Mouse (Mus musculus): ENCODE measurements around the gene Chmp6.

Gene Chmp6

DNA sequence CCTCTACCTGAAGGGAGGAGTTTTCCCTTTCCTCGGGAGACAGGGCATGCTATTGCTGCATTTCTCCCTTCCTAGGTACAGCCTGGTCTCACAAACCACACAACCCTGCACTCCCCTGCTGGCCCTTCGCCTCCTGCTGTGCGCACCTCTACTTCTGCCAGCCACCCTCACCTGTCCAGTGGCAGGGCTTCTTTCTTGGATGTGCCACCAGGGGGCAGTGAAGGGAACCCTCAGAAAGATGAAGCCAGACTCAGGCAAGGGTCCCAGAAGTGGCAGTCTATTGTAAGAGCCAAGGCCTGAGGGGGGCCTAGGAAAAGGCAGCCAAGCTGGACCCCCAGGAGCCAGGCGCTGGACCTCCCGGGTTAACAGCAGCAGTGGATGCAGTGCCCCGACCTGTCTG, 22.2 kb downstream of the Chmp6 start:
- DNase-seq (ENCODE audit: low read depth in 1 of 2, low spot score in 2 of 2), result peak in 1 of 2 experiments; percentile 43

DNA sequence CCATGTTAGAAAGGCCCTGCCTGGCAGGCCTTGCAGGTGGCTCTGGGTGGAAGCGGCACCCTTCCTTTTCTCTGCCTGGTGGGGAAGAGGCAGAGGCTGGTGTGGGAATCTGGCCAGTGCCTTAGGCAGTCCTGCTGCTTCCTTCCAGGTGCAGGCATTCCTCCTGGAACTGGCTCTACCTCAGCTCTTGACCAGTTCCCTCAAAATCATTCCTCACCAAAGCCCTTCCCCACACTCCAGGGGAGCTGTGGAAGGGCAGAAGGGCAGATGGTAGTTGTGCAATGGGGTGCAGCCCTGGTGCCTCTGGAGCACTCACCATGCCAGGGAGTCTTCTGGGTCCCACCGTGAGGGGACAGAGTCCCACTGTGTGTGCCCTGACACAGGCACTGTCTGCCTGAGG, 23.2 kb downstream of the Chmp6 start:
- no peak for DNase-seq (ENCODE audit: low read depth in 1 of 2, low spot score in 2 of 2)

- DNase-seq (ENCODE audit: low read depth in 1 of 2, low spot score in 2 of 2), result no peak
Observed at GRCm38 (mm10) chr11:119937216-119937615, 24.0 kb downstream of the Chmp6 start.

DNA sequence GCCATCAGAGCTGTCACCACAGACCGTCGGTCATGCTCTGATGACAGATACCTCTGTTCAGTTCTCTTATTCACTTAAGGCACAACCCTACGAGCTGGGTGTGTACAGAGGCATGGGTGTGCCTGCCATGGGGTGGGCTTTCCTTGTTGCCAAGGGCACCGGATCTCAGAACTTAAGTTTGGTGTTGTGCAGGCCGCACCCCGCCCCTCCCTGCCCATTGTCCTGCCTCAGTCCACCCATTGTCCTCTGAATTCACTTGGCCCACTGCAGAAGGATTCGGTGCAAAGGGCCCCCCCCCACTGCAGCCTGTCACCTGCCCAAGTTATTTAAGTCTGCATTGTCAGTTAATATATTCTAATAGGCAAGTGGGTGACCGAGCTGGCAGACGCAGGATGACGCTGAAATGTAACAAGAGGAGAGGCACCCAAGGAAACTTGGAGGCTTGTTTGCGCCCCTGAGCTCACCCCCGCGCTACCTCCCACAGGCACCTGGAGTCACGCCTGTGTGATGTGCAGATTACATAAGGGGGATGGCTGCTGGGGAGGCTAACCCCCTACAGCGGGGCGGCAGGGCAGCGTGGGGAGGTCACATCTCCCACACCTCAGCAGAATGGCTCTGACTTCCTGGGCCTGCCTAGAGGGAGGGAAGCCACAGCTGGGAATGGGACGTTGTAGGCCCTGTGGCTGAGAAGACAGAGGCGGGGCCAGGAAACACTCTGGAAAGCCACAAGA, 24.7 kb downstream of the Chmp6 start:
- DNase-seq (ENCODE audit: low read depth in 1 of 2, low spot score in 2 of 2), result no peak

- no peak for DNase-seq (ENCODE audit: low read depth in 1 of 2, low spot score in 2 of 2)
Observed at GRCm38 (mm10) chr11:119939073-119939710, 26.0 kb downstream of the Chmp6 start.

DNA sequence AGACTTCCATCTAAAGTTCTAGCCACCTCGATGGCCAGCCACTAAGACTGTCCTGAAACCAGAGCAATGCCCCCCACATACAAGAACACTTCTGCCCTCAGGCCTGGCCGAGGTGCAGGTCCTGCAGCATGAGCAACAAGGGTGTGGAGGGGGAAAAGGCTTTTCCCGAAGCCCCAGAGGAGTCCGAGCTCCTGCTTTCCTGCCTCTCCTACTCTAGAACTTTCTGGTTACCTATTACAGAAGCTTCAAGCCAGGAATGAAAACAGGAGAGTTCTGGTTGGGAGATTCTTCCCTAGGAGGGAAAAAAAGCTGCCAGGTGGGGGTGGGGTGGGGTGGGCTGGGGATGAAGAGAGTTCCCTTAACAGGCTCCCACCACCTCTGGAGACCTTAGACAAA, 26.5 kb downstream of the Chmp6 start:
- DNase-seq (ENCODE audit: low read depth in 1 of 2, low spot score in 2 of 2), result no peak

DNA sequence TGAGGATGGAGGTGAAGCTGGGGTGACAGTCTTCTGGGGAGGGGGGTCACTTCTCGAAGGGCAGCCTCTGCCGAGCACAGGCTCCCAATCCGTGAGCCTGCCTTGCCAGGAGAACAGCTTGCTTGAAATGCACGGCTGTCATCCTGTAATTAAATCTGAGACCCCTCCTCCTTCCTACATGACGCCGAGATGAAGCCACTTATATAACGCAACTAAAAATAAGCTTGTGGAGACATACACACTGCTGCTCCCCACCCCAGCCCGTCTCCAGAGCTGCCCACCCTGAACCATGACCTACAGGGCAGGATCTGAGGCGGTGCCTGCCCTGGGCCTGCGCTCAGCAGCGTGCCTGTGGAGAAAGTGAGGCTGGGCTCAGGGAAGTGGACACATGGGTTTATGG, 26.9 kb downstream of the Chmp6 start:
- DNase-seq (ENCODE audit: low read depth in 1 of 2, low spot score in 2 of 2), result no peak

DNA sequence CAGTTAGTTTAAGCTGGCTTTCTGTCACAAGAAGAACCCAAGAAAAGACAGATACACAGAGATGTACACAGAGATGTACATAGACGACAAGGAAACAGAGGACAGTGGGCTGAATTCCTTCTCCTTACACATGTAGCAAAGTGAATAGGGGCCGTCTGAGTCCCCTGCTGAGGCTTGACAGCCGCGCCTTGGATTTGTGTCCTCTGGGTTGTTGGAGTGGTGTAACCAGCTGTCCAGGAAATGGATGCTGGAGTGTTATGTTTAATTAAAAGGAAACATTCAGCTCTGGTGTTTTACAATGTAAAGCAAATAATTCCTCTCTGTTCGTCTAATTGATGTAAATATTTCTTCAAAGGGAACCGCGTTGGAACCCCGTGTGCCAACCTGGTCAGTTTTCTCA, 28.6 kb downstream of the Chmp6 start:
- DNase-seq (ENCODE audit: low read depth in 1 of 2, low spot score in 2 of 2), result no peak

GRCm38 (mm10) chr11:119942201-119942726, 29.0 kb downstream of the Chmp6 start:
- DNase-seq (ENCODE audit: low read depth in 1 of 2, low spot score in 2 of 2), result no peak

GRCm38 (mm10) chr11:119942727-119943427, 29.6 kb downstream of the Chmp6 start, which contains the start of gene Baiap2:
TSS of gene Baiap2 (plus strand) at chr11:119942763.
- DNase-seq (ENCODE audit: low read depth in 1 of 2, low spot score in 2 of 2), result peak; percentile 91 to 95

- DNase-seq (ENCODE audit: low read depth in 1 of 2, low spot score in 2 of 2), result no peak
Observed at GRCm38 (mm10) chr11:119943428-119943988, 30.3 kb downstream of the Chmp6 start.

- no peak for DNase-seq (ENCODE audit: low read depth in 1 of 2, low spot score in 2 of 2)
Observed at GRCm38 (mm10) chr11:119945343-119945742, 32.1 kb downstream of the Chmp6 start.

DNA sequence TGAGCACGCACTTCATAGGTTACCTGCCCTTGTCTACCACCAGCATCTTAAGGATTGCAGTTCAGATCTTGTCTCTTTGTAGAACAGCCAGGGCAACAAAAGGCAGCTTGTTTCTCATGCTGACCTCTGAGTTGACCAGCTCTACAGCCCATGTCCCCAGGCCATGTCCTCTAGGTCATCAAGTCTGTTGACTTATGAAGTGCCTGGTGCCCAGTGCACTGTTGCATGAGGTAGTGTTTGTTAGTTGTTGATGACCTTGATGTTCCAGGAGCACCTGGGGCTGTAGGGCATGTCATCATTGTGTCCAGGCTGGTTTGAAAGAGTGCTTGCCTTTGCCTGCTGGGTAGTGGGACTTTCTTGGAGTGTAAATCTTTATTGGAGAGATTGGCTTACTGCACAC, 34.2 kb downstream of the Chmp6 start:
- no peak for DNase-seq (ENCODE audit: low read depth in 1 of 2, low spot score in 2 of 2)

DNA sequence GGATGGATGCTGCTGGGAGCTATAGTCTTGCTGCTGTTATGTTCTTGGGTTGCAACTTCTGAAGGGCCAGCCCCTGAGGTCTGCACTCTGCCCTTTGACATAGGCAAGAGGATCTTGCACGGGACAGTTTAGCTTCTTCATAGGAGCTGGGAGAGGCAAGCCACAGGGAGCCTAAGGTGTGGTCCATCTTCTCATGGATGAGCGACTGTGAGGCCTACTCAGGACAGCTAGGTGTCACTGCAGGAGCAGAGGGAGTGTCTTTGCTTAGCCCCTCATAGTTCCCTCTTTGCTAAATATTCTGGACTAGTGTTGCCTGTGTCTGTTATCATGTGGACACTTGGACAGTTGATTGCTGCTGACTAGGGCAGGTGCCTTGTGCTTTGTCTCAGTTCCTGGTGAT, 34.7 kb downstream of the Chmp6 start:
- no peak for DNase-seq (ENCODE audit: low read depth in 1 of 2, low spot score in 2 of 2)

DNA sequence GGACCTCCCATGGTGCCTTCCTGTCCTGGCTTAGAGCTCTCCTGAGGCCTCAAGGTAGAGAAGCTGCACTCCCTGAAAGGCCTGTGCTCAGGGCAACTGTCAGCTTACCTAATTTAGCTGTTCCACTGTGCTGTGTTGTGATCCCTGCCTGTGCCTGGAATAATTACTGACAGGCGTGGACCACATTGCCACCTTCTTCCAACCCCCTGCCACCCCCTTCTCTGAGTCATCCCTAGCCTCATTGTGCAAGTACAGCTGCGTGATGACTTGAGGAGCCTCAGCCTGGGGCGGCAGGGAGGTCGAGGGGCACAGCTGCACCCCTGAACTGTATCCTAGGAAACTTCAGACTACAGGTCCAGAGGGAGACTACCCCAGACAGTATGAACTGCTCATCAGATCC, 35.1 kb downstream of the Chmp6 start:
- DNase-seq (ENCODE audit: low read depth in 1 of 2, low spot score in 2 of 2), result no peak

DNA sequence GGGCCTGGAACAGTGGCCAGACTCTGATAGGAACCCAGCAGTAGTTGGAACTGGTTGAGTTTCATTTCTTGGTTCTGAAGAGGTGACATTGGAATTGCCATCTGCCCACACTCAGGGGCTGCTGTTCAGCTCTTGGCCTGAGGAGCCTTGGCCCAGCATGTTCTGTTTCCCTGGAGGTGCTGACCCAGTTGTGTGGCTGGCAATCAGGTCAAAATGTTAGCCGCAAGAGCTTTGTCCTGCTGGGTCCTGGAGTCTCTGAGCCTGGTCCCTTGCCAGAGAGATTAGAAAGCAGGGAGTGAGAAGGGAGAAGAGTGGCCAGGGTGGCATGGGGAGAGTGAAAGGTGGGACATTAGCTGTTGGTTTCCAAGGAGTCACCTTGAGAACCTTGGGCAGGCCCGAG, 35.6 kb downstream of the Chmp6 start:
- no peak for DNase-seq (ENCODE audit: low read depth in 1 of 2, low spot score in 2 of 2)

GRCm38 (mm10) chr11:119950535-119950934, 37.3 kb downstream of the Chmp6 start:
- DNase-seq (ENCODE audit: low read depth in 1 of 2, low spot score in 2 of 2), result no peak

GRCm38 (mm10) chr11:119951326-119951725, 38.1 kb downstream of the Chmp6 start:
- DNase-seq (ENCODE audit: low read depth in 1 of 2, low spot score in 2 of 2), result no peak

DNA sequence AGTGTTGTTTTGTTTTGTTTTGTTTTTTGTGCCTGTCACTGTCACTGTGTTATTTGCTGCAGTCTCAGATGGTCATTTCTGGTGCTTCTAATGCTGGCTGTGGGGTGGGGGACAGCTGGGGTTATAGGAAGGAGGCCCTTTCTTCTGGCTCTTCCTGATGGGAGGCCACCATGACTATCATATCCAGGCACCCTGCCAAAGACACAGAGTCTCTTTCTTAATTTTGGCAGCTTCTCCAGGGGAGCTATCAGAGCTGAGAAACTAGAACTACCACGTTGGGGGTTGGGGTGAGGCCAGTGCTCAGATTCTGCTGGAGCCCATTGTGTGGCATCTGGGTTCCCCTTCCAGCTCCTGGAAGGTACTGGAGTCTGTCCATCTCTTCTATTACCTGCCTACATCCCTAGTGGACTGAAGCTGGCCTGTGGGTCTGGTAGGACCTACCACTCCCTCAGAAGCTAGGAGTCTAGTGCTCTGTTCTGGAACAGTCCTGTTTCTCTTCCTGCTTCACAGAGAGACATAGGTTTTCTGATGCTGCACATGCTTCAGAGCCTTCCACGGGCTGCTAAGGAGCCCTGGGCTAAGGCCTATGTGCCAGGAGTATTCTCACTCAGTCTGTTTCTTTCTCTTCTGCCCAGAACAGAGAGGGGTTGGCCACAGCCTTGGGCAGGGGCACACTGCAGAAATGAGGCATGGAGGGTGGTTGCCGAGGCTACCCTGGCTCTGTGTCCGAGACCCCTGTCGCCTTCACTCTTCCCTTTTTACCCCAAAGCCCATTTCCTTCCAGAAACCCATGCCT, 39.4 kb downstream of the Chmp6 start:
- DNase-seq (ENCODE audit: low read depth in 1 of 2, low spot score in 2 of 2), result no peak

DNA sequence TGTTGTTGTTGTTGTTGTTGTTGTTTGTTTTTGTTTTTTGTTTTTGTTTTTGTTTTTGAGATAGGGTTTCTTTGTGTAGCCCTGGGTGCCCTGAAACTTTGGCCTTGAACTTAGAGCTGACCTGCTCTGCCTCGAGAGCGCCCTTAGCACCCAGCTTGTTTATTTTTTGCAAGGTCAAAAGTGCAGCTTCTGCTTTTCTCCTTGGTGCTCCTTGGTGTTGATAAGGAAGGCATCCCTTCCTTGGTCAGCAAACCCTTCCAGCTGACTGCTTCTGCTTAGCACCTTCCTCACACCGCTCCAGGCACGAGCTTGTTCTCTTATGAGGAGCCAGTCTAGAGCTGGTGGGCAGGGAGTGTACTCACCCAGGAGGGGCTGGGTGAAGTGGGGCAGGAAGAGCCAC, 41.0 kb downstream of the Chmp6 start:
- peak; percentile 25 to 26 for DNase-seq (ENCODE audit: low read depth in 1 of 2, low spot score in 2 of 2)
